Mouse (Mus musculus) testis, adult 2 months (tissue): Measurements from ENCODE around the gene Chrne. TPM values are rescaled to one million over a fixed set of nuclear protein-coding genes. Genes with fewer than 3 reads are reported as not detected.

Source experiments
- H3K27ac ChIP-seq: fragments of 200-500 bp; 2 replicates; pipeline ENCODE4 v1.5.1; 2012; ENCODE audit warnings: low read depth, low read length; ENCODE audit not compliant: control insufficient read depth, insufficient read depth
- H3K27me3 ChIP-seq: fragments of 200-500 bp; 2 replicates; pipeline ENCODE4 v1.6.1; 2012; ENCODE audit warnings: mild to moderate bottlenecking, low read length, moderate library complexity; ENCODE audit not compliant: control insufficient read depth, insufficient read depth
- H3K36me3 ChIP-seq: fragments of 200-500 bp; 2 replicates; pipeline ENCODE4 v1.6.1; 2012; ENCODE audit warnings: mild to moderate bottlenecking, low read length; ENCODE audit not compliant: control insufficient read depth, insufficient read depth
- H3K4me1 ChIP-seq: fragments of 200-500 bp; 2 replicates; pipeline ENCODE4 v1.6.1; 2012; ENCODE audit warnings: low read length; ENCODE audit not compliant: control insufficient read depth, insufficient read depth
- H3K4me3 ChIP-seq: fragments of 200-500 bp; 2 replicates; pipeline ENCODE4 v1.5.1; 2012; ENCODE audit warnings: low read depth, mild to moderate bottlenecking, low read length, moderate library complexity, mixed read lengths; ENCODE audit not compliant: control insufficient read depth
- CTCF ChIP-seq: fragments of 200-500 bp; IDR thresholded peaks from 2 replicates; pipeline ENCODE4 v1.5.1; 2012; ENCODE audit warnings: low read depth, mild to moderate bottlenecking, inconsistent platforms, low read length, moderate library complexity; ENCODE audit not compliant: control insufficient read depth, insufficient read depth, insufficient replicate concordance
- POLR2A ChIP-seq: fragments of 200-500 bp; IDR thresholded peaks from 2 replicates; pipeline ENCODE4 v1.6.1; 2012; ENCODE audit warnings: low read depth, mild to moderate bottlenecking, inconsistent platforms, low read length, moderate library complexity; ENCODE audit not compliant: control insufficient read depth
- polyA plus RNA-seq: library from polyadenylated mRNA; depleted of rRNA; stranded (reverse); fragments of >200 nt; gene quantifications from 2 replicates; pipeline ENCODE4 v1.2.3, GENCODE M21; 2012

The Chrne gene
- polyA plus RNA-seq, 1 experiment, result 243 TPM

- Histone ChIP-seq H3K4me1 (no peaks in the 10 kb centered on the region), H3K36me3 (no peaks in the 10 kb centered on the region), H3K27me3 (no peaks in the 10 kb centered on the region), H3K27ac (no peak within 1 kb of the TSS), H3K4me3 (no peak within 1 kb of the TSS)
- TF ChIP-seq POLR2A (no peak), CTCF (no peak)
Observed at GRCm38 (mm10) chr11:70638714-70639278, 19.8 kb upstream of the Chrne start, which contains the start of gene Gp1ba. Gene Gp1ba (plus strand): TSS chr11:70639122.

- H3K4me3 ChIP-seq, result no peak overlapping the region
- TF ChIP-seq POLR2A (no peak), CTCF (no peak)
Observed at GRCm38 (mm10) chr11:70638293-70638692, 19.3 kb upstream of the Chrne start.

GRCm38 (mm10) chr11:70637764-70638163 lies 18.7 kb upstream of the Chrne start:
- Histone ChIP-seq H3K4me1 (no peaks in the 10 kb centered on the region), H3K4me3 (no peak overlapping the region), H3K27ac (no peak overlapping the region), H3K27me3 (no peaks in the 10 kb centered on the region), H3K36me3 (no peaks in the 10 kb centered on the region)
- no peak for TF ChIP-seq POLR2A

More at GRCm38 (mm10) chr11:70638293-70638692, 19.3 kb upstream of the Chrne start:
- no peaks in the 10 kb centered on the region for H3K4me1 ChIP-seq
- no peaks in the 10 kb centered on the region for H3K27me3 ChIP-seq
- H3K27ac ChIP-seq, result no peak overlapping the region
- H3K36me3 ChIP-seq, result no peaks in the 10 kb centered on the region

- Histone ChIP-seq H3K27ac (no peak overlapping the region), H3K27me3 (no peaks in the 10 kb centered on the region), H3K4me3 (no peak overlapping the region), H3K36me3 (no peaks in the 10 kb centered on the region), H3K4me1 (no peaks in the 10 kb centered on the region)
- TF ChIP-seq POLR2A (no peak), CTCF (no peak)
Observed at GRCm38 (mm10) chr11:70635601-70636000, 16.6 kb upstream of the Chrne start.

GRCm38 (mm10) chr11:70630129-70630528 lies 11.1 kb upstream of the Chrne start:
- Histone ChIP-seq H3K27ac (no peak overlapping the region), H3K4me3 (no peak overlapping the region), H3K27me3 (no peaks in the 10 kb centered on the region), H3K36me3 (no peaks in the 10 kb centered on the region), H3K4me1 (no peaks in the 10 kb centered on the region)
- TF ChIP-seq CTCF, result no peak
- no peak for TF ChIP-seq POLR2A

- Histone ChIP-seq H3K27ac (no peak overlapping the region), H3K36me3 (no peaks in the 10 kb centered on the region), H3K4me1 (no peaks in the 10 kb centered on the region), H3K4me3 (no peak overlapping the region), H3K27me3 (no peaks in the 10 kb centered on the region)
- TF ChIP-seq POLR2A (no peak), CTCF (no peak)
Observed at GRCm38 (mm10) chr11:70629557-70629956, 10.5 kb upstream of the Chrne start.

GRCm38 (mm10) chr11:70628431-70628830 lies 9.4 kb upstream of the Chrne start:
- Histone ChIP-seq H3K4me3 (no peak overlapping the region), H3K27me3 (no peaks in the 10 kb centered on the region), H3K4me1 (no peaks in the 10 kb centered on the region), H3K27ac (no peak overlapping the region), H3K36me3 (no peaks in the 10 kb centered on the region)
- TF ChIP-seq POLR2A (no peak), CTCF (no peak)

GRCm38 (mm10) chr11:70626877-70627276 lies 7.9 kb upstream of the Chrne start:
- Histone ChIP-seq H3K27ac (no peak overlapping the region), H3K36me3 (no peaks in the 10 kb centered on the region), H3K4me3 (no peak overlapping the region), H3K4me1 (no peaks in the 10 kb centered on the region), H3K27me3 (no peaks in the 10 kb centered on the region)
- no peak for TF ChIP-seq CTCF
- no peak for TF ChIP-seq POLR2A
